Mouse (Mus musculus): ENCODE data around the gene Cactin. TPM values are rescaled to one million over a fixed set of nuclear protein-coding genes. Genes with fewer than 3 reads are reported as not detected.
A peak's percentile ranks its signal among the peaks of the same experiment; 100 is the strongest.

Cactin gene
- total RNA-seq, 2 experiments from 2014 or later = 20.7 to 21.0 TPM

DNA sequence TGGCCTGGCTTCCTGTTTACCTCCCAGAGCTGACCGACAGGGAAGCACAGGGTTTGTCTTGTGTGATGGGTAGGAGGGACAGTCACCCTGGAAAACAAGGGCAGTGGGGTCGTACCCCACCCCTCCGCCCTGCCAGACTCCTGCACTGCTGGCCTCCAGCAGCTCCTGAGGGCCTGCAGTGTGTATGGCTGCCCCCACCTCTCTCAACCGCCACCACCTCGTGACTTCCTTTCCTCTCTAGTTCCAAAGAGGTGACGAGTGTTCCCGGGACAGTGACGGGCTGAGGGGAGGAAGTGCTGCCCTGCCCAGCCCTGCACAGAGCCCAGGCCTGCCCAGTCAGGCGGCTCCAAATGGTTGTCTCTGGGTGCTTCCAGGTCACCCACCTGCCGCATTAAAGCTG is 23.1 kb upstream of the Cactin start:
- peak; percentile 59 for DNase-seq

DNA sequence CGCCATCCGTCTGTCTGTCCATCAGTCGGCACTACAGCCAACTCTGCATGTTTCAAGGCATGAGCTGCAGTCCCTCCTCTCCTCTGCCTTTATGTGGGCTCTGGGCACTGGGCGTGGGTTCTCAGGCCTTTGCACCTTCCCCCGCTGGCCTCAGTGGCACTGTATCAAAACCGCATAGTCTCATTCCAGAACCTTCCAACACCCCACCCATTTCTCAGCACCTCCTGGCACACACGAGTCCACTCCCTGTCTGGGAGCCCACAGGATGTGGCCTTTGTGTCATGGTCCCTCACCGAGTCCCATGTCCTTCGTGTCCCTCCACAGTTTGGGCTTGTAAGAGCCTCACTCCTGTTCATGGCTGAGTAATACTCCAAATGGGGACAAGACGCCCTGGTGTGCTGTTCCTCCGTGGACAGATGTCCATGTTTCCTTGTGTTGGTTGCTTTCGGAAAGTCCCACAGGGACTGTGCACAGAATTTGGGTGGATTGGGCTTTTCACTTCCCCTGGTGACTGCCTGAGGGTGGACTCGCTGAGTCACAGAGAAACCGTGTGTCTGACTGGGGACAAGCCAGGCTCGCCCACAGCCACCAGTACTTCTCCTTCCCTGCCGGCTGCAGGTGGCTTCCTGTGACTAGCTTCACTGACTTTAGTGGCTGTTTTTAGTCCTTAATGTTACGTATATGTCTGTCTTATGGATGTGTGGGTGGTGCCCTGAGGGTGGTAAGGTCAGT is 22.4 kb upstream of the Cactin start:
- DNase-seq = no peak

DNA sequence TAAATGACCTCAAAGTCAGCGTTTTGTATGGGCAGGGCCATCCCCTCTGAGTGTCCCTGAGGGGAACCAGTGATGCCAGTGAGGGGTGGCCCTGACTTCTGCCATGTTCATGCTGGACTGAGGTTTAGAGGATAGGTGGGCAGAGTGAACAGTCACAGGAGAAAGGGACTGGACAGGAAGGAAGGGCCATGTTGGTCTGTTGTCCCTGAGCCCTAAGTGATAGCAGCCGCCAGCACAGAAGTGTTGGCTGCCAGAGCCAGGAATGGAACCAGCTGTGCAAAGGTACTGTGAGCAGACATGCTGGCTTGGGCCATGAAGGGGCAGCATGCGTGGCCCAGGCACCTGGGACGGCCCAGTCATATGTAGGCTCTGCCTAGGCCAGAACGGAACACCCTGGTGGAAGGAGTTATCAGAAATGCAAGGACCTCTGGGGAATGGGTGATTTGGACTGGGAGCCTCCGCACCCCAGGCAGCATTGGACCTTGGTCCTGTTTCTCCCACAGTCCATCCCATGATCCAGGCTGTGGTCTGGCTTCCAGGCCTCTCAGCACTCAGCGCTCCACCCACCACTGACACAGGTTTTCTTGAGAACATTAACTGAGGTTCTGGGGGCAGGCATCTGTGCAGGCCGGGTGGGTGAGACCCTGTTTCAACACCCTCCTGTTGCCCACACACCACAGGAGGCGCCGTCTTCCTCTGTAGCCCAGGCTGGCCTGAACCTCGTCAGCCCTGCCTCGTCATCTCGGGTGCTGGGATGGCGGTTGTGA is 21.1 kb upstream of the Cactin start:
- DNase-seq = no peak

DNA sequence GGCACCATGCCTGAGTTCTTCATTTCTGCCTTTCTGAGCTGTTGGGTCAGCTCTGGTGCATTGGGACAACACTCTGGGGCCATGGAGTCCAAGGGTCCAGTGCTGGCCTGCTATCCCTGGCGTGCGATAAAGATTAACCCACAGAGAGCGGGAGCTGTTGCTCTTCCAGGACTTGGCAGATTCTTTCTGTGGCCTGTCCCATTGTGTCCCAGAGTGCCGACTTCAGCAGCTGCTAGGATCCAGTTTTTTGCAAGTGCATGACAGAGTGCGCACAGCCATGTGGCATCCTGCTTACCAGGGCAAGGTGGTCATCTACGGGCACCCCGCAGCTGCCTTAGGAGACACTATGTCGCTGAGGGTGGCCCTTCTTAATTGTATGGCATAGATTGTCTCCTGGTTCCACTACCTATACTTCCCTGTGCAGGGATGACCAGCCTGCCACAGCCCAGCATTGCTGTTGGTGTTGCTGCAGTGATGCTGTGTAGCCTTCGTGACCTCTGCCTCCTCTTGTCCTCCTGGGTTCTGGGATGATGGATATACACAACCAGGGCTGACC is 20.5 kb upstream of the Cactin start:
- no peak for DNase-seq

DNA sequence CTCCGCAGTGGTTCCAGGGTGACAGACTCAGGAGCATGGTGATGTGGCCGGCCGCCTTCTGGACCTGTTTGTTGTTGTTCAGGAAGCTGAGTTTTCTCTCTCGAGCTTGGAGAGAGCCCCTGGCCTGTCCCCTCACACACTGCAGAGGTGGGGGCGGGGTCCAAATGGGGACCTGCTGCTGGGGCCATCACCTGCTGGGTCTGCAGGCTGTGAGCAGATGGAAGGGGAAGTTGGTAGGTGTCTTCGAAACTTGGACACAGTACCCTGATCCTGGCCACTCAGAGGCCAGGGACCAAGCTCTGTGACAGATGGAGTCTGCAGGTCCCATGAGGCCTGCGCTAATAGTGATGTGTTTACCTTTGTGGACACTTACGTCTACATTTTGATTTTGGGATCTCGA is 19.6 kb upstream of the Cactin start:
- DNase-seq = no peak

DNA sequence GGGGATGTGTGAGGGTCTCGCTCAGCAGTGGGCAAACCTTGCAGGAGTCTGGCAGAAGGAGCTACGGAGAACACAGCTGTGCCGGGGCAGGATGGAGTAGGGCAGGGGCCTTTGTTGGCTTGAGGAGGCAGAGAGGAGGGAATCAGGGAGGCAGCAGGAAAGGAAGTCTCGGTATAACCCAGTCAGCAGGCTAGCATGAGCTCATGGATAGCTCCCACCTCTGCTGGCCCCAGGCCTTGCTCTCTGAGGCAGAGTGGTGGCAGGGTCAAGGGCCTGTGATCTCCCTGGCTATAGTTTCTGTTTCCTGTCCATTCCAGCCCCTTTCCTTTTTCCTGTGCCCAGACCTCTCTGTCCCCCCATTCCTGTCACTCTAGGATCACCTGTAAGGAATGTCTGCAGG is 18.6 kb upstream of the Cactin start:
- DNase-seq = no peak

DNA sequence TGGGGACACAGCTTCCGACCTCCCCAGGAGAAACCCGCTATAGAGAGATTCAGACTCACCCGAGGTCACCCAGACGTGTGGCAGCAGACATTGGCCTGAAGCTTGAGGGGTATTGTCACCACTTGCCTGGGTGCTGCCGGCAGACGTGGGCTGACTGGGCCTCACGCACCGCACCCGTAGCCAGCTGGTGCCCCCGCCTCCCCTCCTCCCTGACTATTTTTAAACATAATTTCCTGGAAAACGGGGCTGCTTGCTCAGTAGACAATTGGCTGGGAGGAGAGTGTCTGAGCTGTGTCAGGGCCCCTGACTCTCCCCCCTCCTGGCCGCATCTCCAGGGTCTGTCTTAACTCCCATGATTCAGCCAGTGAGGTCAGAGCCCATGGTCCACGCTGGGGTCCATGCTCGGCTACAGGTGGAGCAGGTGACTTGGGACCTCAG is 18.1 kb upstream of the Cactin start:
- peak; percentile 65 for DNase-seq

DNA sequence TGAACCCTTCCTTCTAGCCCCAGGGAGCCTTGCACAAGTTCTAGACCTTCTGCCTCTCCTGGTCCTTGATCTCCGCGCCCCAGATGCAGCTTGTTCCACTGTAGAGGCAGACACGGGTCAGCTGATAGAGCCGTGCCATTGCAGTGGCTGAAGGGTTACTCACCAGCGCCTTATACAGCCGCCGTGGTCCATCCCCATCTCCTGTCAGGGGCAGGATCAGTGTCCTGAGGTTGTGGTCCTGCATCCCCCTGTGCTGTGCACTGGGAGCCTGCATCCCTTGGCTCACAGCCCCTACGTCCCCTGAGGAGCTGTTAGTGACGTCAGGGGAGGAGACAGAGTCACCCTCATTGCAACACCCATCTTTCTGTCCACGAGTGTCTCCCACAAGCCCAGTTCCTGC is 17.6 kb upstream of the Cactin start:
- DNase-seq = no peak

DNA sequence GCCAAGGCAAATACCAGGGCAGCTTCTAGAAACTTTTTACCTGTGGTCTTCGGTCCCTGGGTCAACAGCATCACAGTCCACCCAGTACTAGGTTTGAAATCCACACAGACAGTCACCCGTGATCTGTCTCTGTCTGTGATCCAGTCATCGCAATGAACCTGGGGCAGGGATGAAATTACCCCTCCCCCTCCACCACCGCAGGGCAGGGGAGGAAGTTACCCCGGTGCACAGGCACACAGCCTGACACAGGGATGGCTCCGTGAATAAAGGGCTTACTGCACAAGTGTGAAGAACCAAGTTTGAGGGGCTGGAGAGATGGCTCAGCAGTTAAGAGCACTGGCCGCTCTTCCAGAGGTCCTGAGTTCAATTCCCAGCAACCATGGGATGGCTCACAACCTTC is 17.1 kb upstream of the Cactin start:
- no peak for DNase-seq

DNA sequence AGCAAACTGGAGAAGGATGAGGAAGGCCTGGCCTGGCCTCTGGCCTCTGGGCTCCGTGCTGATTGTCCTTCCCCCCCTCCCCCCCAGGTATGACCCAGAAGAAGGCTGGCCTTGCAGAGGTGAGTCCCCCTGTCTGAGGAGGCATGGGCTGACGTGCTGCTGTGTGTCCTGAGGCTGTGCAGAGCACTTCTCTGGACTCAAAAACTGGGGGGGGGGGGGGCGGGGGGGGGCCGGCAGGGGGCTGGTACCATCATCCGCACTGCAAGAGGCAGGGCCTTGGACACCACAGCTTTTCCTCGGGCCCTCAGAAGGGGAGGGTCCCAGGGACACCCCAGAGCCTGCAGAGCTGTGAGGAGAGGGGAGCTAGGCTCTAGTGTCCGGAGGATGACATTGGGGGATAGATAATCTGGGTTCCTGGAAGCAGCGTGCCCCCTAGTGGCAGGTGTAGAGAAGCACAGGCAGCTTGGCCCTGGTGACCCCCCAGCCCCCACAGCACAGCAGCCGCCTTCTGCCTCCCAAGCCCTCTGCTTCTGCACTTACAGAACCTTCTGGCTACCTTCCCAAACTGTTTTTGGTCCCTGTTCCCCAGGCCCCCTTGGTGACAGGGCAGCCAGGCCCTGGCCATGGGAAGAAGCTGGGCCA is 16.2 kb upstream of the Cactin start:
- peak; percentile 77 for DNase-seq

DNA sequence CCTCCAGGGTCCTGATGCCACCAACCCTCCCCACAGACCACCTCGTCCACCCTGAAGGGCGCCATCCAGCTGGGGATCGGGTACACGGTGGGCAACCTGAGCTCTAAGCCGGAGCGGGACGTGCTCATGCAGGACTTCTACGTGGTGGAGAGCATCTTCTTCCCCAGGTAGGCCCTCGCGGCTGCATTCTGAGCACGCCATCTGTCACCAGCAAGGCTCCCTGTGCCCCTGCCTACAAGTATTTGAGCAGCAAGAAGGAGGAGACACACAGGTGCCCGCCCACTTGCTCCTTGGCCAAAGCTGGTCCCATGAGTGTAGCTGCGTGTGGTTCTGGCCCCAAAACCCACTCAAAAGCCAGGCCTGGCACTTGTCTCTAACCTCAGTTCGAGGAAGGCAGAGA is 15.2 kb upstream of the Cactin start:
- peak; percentile 8 for DNase-seq

DNA sequence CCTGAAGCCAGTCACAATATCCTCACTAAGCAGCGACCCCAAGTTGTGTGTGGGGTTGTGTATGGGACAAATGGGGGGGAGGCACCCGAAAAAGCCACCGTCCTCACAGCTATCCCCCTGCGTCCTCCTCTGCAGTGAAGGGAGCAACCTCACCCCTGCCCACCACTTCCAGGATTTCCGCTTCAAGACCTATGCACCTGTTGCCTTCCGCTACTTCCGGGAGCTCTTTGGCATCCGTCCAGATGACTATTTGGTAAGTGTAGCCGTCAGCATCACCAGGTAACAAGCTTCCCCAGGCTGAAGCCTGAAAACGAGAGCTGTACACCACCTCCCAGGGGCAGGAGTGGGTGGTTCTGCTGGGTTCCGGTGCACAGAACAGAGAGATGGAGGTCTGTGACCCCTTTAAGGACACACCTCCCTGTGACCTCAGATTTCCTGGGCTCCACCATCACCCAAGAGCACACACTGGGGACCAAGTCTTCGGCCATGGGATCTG is 14.7 kb upstream of the Cactin start:
- DNase-seq = no peak

DNA sequence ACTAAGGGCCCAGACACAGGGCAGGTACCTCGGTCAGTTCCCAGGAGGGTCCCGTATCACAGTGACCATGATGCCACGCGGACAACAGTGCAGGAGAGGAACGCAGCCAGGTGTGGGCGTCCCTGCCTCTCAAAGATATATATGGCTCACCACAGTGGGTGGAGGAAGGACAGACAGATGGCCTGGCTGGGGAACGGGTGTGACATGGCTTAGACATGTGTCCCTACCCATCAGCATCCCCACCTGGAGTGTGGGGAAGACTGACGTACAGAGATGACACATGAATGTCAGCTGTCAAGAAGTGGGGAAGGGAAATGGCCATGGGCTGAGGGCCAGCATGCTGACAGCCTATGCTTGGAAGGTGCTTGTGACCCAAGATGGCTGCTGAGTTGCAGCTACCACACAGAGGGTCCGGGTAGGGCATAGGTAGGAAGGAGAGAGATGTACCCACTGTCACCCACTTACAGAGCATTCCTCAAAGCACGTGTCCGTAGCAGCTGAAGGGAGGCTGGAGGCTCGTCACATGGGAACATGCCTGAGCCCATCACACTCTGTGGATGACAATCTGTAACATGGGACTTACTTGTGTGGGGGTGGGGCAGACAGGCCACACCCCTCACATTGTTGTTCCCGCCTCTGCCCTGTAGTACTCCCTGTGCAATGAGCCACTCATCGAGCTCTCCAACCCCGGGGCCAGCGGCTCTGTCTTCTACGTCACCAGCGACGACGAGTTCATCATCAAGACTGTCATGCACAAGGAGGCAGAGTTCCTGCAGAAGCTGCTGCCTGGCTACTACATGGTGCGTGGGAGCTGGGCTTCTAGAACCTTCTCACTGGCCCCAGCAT is 13.8 kb upstream of the Cactin start:
- no peak for DNase-seq

DNA sequence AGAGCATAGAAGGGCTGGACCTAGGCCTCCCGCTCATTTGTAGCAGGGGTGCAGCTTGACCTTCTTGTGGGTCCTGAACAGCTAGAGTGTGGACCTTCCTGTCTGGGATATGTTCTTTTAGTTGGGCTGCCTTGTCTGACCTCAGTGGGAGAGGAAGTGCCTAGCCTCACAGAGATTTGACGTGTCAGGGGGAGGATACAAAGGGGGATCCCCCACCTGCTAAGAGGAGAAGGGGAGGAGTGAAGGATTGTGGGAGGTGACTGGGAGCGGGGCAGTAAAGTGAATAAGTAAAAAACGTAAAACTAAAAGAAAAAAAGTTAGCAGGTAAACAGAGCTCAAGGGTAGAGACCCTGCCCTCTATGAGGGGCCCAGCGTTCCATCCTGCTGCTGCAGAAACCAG is 11.3 kb upstream of the Cactin start:
- no peak for DNase-seq

DNA sequence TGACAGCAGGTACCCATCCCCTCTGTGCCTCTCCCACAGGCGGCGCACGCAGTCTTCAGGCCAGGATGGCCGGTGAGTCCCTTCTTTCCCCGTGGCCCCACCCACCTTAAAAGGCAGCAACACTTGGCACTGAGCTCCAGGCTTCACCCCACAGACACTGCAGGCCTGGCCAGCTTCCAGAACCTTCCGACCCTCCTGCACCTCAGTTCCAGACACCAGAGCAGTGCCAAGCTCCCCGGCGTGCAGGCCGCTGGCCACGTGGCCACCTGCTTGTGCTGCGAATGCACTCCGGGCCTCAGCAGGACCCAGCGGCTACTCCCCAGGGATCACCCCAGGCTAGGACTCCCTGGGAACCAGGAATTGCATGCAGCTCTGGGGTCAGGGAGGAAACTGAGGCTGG is 7.3 kb upstream of the Cactin start:
- DNase-seq = no peak

DNA sequence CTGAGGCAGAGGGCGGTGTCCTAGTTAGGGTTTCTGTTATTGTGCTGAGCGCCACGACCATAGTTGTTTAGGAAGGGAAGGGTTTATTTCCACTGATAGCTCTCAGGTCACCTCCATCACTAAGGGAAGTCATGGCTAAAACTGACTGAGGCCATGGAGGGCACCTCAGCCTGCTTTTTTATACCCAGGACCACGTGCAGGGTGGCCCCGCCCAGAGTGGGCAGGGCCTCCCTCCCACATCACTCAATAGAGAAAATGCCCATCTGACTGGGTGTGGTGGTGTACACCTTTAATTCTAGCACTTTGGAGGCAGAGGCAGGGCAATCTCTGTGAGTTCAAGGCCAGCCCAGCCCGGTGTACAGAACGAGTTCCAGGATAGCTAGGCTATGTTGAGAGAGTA is 6.7 kb upstream of the Cactin start:
- no peak for DNase-seq

DNA sequence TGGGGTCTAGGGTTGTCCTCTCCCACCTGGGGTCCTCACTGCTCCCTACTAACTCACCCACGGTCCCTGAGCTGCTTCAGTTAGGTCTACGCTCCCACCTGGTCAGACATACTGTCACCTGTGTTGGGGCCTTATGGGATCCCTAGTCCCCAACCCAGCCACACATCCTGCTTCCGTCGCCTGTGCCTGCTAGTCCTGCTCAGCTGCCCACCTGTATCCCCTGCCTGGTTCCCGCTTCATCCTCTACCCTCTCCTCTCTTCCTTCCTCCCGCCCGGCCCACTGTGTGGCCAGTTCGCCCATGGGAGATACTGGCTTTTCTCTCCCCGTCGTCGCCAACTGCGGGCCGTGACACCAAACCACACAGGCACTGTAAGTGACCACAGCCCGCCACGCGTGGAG is 5.3 kb upstream of the Cactin start:
- no peak for DNase-seq

DNA sequence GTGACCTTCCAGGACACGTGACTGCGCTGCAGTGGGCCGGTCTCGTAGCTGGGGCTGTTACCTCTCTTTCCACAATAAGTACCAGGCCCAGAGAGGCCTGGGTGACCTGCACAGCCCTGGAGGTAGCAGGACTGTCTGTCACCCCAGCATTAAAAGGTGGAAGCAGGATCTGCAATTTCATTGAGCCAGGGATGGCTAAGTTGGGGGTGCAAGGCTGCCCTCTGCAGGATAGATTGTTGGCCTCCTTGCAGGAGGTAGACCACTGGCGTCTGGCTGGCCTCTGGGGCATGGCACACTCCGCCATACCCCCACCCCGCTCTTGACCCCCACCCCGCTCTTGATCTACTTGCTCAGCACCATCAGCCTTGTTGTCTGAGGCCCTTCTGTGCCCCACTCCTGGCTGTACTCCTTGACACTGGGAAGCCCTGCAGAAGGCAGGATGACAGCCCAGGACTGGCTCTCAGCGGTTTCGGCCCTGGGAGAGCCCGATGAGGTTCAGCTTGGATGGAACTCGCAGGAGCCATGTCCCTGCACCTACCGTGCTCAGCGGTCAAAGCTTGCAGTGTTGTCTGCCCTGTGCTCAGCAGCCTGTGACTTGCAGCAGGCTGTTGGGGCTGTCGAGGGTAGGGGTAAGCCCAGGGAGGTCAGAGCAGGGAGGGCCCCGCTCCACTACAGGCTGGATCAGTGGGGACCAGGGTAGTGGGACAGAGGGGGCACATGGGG is 4.4 kb upstream of the Cactin start:
- peak; percentile 62 for DNase-seq

DNA sequence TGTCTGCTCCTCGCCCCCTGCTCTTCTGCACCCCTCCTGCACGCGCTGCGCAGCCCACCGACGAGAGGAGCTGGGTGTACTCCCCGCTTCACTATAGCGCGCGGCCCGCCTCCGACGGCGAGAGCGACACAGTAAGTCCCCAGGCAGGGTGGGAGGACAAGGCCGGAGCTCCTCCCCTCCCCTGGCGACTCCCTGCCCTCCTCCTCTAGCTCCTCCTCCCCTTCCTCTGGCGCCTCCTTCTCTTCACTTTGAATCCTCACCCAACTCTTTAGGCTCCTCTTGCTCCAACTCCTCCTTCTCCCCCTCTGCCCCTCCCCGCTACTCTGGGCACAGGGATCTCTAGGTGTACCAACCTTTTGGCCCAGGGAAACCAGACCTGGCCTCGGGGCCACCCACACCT is 3.6 kb upstream of the Cactin start:
- DNase-seq = peak; percentile 57

DNA sequence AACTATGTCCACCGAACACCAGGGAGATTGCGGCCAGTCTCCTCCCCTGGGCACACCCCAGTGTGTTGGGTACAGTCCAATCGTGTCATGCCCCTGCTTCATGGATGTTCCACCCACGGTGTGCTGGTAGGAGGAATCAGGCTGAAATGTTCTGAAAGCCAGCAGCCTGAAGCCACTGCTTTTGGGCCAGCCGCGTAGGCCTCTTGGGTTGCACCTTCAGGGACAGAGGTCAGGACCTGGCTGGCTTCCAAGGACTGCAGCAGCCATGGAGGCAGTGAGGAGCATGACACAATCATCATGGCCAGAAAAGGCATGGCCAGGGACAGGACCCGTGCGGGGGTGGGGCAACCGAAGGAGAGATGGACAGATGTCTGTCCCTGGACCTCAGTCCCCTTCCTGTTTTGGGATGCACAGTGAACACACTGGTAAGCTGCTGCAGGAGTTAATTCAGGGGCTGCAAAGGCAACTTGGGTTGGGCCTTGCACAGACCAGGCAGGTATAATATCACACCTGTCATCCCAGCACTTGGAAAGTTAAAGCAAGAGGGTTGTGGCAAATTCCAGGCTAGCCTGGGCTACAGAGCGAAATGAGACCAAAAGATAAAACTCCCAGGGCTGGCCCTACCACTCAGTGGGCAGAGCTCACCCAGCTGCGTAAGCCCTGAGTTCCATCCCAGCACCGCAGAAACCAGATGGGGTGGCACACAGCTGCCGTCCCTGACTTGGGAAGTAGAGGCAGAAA is 2.1 kb upstream of the Cactin start:
- DNase-seq = peak; percentile 54

DNA sequence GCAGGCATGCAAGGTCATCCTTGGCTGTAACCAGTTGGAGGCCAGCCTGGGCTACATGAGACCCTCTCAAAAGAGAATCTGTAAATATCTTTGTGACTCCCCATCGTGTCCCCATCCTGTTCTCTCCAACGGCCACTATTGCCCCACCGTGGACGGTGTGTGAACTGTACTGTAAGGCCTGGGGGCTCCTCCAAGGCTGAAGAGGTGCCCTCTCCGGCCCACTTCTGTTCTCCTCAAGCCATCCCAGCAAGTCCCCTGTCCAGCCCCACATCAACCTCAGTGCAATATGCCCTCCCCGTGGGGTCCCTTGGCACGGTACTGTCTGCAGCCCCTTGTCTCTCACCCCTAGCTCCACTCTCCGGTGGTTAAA is 1.6 kb upstream of the Cactin start:
- peak; percentile 49 for DNase-seq
